Mouse (Mus musculus): ENCODE data around the gene Otop1. TPM values are rescaled to one million over a fixed set of nuclear protein-coding genes. Genes with fewer than 3 reads are reported as not detected.
A peak's percentile ranks its signal among the peaks of the same experiment; 100 is the strongest.

The Otop1 gene
- total RNA-seq (2021), result 39.1 and 52.7 TPM in 2 replicates
- long read RNA-seq, experiment 1, transcript Otop1-203 (6 exons, 3,151 nt), result major isoform, 6 of 6 reads
- long read RNA-seq, experiment 1, partial matches to known transcripts, result 0 of 6 reads
- long read RNA-seq, experiment 1, other reads (novel, unspliced or antisense), result 0 of 6 reads
- long read RNA-seq, experiment 2, transcript Otop1-203 (6 exons, 3,151 nt), result major isoform, 9 of 10 reads
- long read RNA-seq, experiment 2, partial matches to known transcripts, result 1 of 10 reads
- long read RNA-seq, experiment 2, other reads (novel, unspliced or antisense), result 0 of 10 reads

GRCm38 (mm10) chr5:38275771-38276170, at the start of gene Otop1:
Gene Otop1, plus strand, starts transcription at chr5:38275972.
- no peak for DNase-seq

GRCm38 (mm10) chr5:38235422-38235821, 40.4 kb upstream of the Otop1 start:
- DNase-seq, result peak; percentile 79

- no peak for DNase-seq
Measured at GRCm38 (mm10) chr5:38236627-38237026, 39.1 kb upstream of the Otop1 start.

- no peak for DNase-seq
Measured at GRCm38 (mm10) chr5:38240727-38241472, 34.9 kb upstream of the Otop1 start.

GRCm38 (mm10) chr5:38241473-38241834, 34.3 kb upstream of the Otop1 start:
- no peak for DNase-seq

- DNase-seq, result no peak
Measured at GRCm38 (mm10) chr5:38241966-38242365, 33.8 kb upstream of the Otop1 start.

GRCm38 (mm10) chr5:38255195-38255594, 20.6 kb upstream of the Otop1 start:
- no peak for DNase-seq

- DNase-seq, result no peak
Measured at GRCm38 (mm10) chr5:38255644-38256043, 20.1 kb upstream of the Otop1 start.

GRCm38 (mm10) chr5:38256551-38256950, 19.2 kb upstream of the Otop1 start:
- no peak for DNase-seq

- no peak for DNase-seq
Measured at GRCm38 (mm10) chr5:38258034-38258772, 17.6 kb upstream of the Otop1 start.

GRCm38 (mm10) chr5:38258773-38259146, 17.0 kb upstream of the Otop1 start:
- DNase-seq, result no peak

- no peak for DNase-seq
Measured at GRCm38 (mm10) chr5:38259455-38260106, 16.2 kb upstream of the Otop1 start.

GRCm38 (mm10) chr5:38260107-38260682, 15.6 kb upstream of the Otop1 start, which contains the start of gene Tmem128:
Gene Tmem128, plus strand, starts transcription at chr5:38260185.
- peak; percentile 77 for DNase-seq

- no peak for DNase-seq
Measured at GRCm38 (mm10) chr5:38270942-38271341, 4.8 kb upstream of the Otop1 start.

GRCm38 (mm10) chr5:38273831-38274230, 1.9 kb upstream of the Otop1 start:
- no peak for DNase-seq

GRCm38 (mm10) chr5:38276451-38276850, 679 bp downstream of the Otop1 start:
- DNase-seq, result peak; percentile 31

- peak; percentile 66 for DNase-seq
Measured at GRCm38 (mm10) chr5:38277098-38277866, 1.5 kb downstream of the Otop1 start.

- peak; percentile 55 for DNase-seq
Measured at GRCm38 (mm10) chr5:38277936-38278600, 2.3 kb downstream of the Otop1 start.

- no peak for DNase-seq
Measured at GRCm38 (mm10) chr5:38280075-38280474, 4.3 kb downstream of the Otop1 start.

- DNase-seq, result no peak
Measured at GRCm38 (mm10) chr5:38285724-38286123, 10.0 kb downstream of the Otop1 start.

GRCm38 (mm10) chr5:38288476-38288875, 12.7 kb downstream of the Otop1 start:
- DNase-seq, result no peak

Data from adrenal gland, postnatal 14 days (tissue).